Mouse (Mus musculus) embryo, embryonic 9.5 days (tissue): Measurements from ENCODE around the gene Manbal.

Source experiments
- DNase-seq: peaks from one replicate; pipeline ENCODE4 v3.0.0-alpha.2; 2017; ENCODE audit errors: extremely low spot score

Manbal gene

GRCm38 (mm10) chr2:157411151-157411693 lies 43.8 kb downstream of the Manbal start:
- DNase-seq: no peak

- DNase-seq: no peak
Observed at GRCm38 (mm10) chr2:157412497-157412896, 45.1 kb downstream of the Manbal start.

DNA sequence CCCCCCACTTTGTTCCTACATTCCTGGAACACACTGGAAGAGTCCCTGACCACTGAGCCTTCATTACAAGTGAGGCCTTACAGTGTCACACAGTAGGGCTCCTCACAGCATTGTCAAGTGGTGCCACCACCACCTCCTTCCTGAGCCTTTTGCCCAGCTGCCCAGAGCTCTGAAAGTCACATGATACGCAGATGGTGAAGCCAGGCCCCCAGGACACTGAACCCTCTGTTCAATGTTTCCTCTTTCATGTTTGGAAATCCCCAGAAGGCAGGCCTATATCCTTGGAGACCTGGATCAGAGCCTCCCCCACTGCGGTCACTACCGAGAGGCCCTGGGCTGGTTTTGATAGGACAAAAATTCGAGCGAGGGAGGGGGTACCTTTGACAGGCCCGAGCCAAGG lies 49.8 kb downstream of the Manbal start:
- no peak for DNase-seq

- DNase-seq: no peak
Observed at GRCm38 (mm10) chr2:157418206-157418605, 50.8 kb downstream of the Manbal start, which contains the start of gene Src. Src (plus strand) TSS chr2:157418444.

DNA sequence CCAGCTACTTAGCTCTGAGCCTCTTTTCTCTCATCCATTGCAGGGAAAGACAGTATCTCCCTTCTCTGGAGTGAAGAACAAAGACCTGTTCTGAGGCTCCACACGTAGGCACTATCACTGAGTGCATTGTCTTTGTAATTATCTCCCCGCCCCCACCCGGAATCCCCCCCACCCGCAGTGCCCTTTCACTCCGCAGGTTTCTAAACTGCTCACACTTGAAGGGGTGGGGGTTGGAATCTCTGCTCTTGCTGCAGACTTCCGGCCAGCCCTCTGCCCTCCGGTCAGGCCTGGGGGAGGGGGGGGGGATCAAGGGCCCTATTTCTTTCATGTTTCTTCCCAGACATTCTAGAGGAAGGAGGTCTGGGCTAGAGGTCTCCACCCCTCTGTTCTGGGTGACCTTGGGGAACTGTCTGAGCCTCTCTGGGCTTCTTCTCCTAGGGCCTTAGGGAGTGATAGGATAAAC lies 51.2 kb downstream of the Manbal start:
- peak; percentile 69 for DNase-seq

- no peak for DNase-seq
Observed at GRCm38 (mm10) chr2:157419506-157419905, 52.1 kb downstream of the Manbal start.

GRCm38 (mm10) chr2:157420404-157420803 lies 53.0 kb downstream of the Manbal start:
- DNase-seq: no peak

DNA sequence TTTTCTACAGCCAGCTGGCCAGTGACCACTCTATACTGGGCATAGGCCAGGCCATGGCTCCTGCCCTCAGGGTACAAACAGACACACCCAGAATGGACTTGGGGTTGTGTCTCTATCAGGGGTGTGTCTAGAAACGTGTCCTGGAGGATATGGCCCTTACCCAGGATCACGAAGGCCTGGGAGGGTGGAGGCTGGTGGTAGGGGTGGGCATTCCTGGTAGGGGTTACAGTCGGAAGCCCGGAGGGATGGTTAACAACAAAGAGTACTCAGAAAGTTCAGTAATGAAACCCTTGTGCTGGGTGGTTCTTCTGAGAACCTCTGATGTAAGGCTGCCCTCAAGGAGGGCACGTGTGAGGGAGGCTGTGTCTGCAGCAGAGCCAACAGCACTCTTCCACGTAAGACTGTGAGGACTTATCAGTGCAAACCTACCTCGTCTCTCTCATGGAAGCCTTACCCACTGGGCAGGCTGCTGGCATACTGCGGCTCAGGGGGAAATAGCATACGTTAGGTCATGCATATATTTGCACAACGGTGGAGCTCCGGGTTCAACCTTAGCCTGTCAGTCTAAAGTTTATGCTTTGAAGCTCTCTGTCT lies 54.8 kb downstream of the Manbal start:
- DNase-seq: no peak

DNA sequence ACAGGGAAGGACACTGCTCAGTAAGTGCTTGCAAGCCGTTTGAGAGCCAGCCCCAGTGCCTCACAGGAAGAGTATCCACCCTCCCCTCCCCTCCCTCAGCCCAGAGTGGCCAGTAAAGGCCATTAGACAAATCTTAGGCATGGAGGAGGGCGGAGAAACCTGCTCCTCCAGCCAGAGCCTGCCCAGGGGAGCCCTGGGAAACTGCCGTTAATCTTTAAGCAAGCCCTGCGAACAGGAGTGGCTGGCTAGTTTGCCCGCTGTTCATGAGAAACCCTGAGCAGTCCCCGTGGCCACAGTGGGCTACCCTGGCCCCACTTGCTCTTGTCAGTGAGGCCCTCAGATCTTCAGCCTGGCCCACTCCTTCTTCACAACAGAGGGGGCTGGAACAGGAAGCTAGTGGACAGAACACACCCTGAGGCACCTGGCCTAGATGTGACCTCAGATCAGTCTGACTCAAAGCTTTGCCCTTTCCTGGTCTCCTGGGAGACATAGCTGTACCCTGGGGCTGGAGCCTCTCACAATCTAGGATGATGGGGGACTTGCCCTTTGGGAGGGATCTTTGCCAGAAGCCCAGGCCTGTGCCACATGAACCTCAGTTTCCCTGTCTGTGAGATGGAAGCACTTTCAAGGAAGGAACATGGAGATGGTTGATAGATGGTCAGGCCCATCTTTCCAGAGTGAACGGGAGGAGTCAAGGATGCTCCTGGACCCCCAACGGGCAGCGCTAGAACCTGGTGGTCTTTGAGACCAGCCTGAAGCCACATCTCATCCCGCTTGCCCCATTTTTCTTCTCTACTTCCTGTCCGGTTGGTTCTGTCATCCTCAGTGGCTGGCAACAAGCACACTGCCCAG lies 55.7 kb downstream of the Manbal start:
- peak; percentile 75 for DNase-seq

GRCm38 (mm10) chr2:157423706-157424125 lies 56.3 kb downstream of the Manbal start:
- peak; percentile 48 for DNase-seq

DNA sequence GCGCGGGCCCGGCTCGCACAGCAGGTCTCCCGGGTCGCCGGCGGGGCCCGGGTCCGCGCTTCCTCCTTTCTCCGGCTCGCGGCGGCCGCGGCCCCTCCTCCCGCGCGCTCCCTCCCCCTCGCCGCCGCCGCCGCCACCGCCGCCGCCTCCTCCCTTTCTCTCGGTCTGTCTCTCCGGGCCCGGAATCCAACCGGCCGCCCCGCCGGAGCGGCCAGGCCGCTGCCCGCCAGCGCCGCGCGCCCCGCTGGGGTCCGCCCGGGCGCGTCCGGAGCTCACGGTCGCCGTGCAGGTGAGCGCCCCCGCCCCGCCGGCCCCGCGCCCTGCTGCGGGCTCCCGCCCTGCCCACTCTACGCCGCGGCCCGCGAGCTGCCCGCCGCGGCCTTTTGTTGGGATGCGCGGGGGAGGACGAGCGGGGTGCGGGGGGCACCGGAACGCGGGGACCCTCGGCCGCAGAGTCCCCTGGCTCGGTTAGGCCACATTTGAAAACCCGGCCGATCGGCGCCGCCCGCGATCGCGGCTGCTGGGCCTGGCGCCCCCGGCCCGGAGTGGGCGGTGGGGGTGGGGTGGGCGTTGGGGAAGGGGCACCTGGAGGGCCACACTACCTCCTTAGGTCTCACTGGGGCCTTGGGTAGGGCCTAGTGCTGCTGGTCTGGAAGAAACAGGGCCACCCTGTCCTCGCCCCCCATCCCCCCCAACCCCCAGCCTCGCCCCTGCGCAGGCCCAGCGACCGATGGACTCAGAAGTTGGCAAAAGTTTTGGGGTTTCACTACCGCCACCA lies 56.9 kb downstream of the Manbal start:
- DNase-seq: peak; percentile 53

GRCm38 (mm10) chr2:157424904-157425642 lies 57.7 kb downstream of the Manbal start:
- no peak for DNase-seq

GRCm38 (mm10) chr2:157425643-157425988 lies 58.2 kb downstream of the Manbal start:
- DNase-seq: no peak

- DNase-seq: no peak
Observed at GRCm38 (mm10) chr2:157426171-157426570, 58.8 kb downstream of the Manbal start.

DNA sequence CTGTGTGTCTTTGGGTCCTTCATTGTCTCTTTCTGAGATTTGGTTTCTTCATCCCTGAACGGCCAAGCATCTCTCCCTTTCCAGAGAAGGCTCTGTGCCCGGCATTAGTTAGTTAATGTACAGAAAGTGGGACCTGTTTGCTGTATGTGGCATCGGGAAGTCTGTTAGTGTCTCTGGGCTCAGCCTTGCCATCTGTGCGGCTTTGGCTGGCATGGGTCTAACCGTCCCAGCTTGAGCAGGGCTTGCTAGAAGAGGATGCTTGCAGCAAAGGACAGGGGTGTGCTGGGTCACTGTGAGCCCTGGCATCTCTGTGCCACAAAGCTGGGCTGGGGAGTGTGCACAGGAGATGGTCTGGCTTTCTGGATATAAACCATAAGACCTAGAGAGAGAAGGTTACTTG lies 59.8 kb downstream of the Manbal start:
- DNase-seq: no peak

GRCm38 (mm10) chr2:157428351-157429139 lies 61.2 kb downstream of the Manbal start:
- DNase-seq: no peak

GRCm38 (mm10) chr2:157429735-157430134 lies 62.3 kb downstream of the Manbal start:
- no peak for DNase-seq

DNA sequence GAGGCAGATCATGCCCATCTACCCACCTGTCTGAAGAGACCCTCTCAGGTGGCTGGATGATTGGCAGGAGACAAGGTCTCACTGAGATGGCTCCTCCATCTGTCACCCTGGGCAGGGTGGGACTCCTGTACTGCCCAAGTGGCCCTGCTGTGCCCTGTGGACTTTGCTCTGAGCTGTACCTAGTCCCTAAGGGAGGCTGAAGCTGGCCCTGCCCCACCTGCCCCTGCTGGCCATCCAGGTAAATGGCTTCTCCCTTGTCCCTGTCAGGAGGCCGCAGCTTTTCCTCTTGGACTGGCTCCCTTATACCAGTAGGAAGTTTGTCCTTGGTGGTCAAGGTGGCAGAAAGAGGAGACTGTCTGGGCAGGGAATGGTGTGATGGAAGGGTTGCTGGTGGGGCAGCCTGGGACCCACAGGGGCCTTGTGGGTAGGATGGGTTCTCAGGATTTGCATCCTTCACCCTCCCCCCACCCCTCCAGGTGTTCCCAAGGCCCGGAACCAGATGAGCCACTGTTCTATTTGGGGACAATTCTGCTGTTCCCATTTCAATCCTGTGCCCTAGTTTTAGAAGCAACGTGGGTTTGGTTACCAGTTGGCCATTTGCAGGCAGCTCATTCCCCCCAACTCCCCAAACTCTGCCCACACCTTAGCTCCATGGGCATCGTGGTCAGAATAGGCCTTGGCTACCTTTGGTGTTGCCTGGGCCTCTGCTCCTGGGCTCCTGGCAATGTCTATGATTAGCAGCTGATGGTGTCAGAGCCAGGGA lies 63.5 kb downstream of the Manbal start:
- no peak for DNase-seq

DNA sequence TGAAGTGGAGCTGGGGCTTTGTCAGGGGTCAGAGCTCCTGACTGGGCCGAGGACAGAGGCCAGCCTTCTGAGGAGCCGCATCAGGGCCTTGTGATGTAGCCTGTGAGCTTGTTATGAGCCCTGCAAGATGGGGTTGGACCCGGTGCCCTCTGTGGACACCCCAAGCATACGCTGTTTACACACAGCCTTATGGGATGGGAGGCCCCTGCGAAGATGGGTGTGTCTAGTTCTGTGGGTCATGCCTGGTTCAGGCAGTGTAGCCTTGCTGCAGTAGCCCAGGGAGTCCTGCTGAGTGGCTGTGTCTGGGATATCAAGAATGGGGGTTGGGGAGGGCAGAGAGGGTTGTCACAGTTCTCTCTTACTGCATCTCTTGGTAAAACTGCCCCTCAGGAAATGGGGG lies 64.5 kb downstream of the Manbal start:
- no peak for DNase-seq

- no peak for DNase-seq
Observed at GRCm38 (mm10) chr2:157432476-157432875, 65.1 kb downstream of the Manbal start.
